Mouse (Mus musculus): Measurements from ENCODE around the gene Ccdc84.
"Not testable (repeated sequence)": the region's sequence is repeated elsewhere in the genome, so short reads cannot be mapped to it uniquely, and the experiment has no call there.

Gene Ccdc84

GRCm38 (mm10) chr9:44418519-44419385 lies at the start of gene Ccdc84:
Gene Ccdc84, minus strand, starts transcription at chr9:44418569.
- DNase-seq: peak; percentile 71

GRCm38 (mm10) chr9:44461950-44462349 lies 43.6 kb upstream of the Ccdc84 start:
- DNase-seq: no peak

GRCm38 (mm10) chr9:44457035-44457742 lies 38.8 kb upstream of the Ccdc84 start:
- peak; percentile 44 for DNase-seq

- no peak for DNase-seq
Observed at GRCm38 (mm10) chr9:44454891-44455220, 36.5 kb upstream of the Ccdc84 start, which contains the start of gene Upk2. Gene Upk2, minus strand, starts transcription at chr9:44454976.

GRCm38 (mm10) chr9:44454132-44454890 lies 35.9 kb upstream of the Ccdc84 start:
- DNase-seq: peak; percentile 84

- no peak for DNase-seq
Observed at GRCm38 (mm10) chr9:44450387-44450786, 32.0 kb upstream of the Ccdc84 start.

GRCm38 (mm10) chr9:44444402-44445025 lies 26.1 kb upstream of the Ccdc84 start:
- DNase-seq: not testable (repeated sequence)

GRCm38 (mm10) chr9:44440961-44441360 lies 22.6 kb upstream of the Ccdc84 start, which contains the start of gene Foxr1:
Gene Foxr1, minus strand, starts transcription at chr9:44441136.
- no peak for DNase-seq

- no peak for DNase-seq
Observed at GRCm38 (mm10) chr9:44435747-44436146, 17.4 kb upstream of the Ccdc84 start.

GRCm38 (mm10) chr9:44432577-44433185 lies 14.3 kb upstream of the Ccdc84 start:
- no peak for DNase-seq

GRCm38 (mm10) chr9:44423576-44423975 lies 5.2 kb upstream of the Ccdc84 start:
- DNase-seq: no peak

- no peak for DNase-seq
Observed at GRCm38 (mm10) chr9:44420280-44420898, 2.0 kb upstream of the Ccdc84 start.

GRCm38 (mm10) chr9:44419730-44420129 lies 1.4 kb upstream of the Ccdc84 start:
- peak; percentile 34 for DNase-seq

GRCm38 (mm10) chr9:44417892-44418363 lies 441 bp downstream of the Ccdc84 start:
- DNase-seq: peak; percentile 95

- DNase-seq: peak; percentile 70
Observed at GRCm38 (mm10) chr9:44417156-44417891, 1.0 kb downstream of the Ccdc84 start.

GRCm38 (mm10) chr9:44412781-44413180 lies 5.6 kb downstream of the Ccdc84 start:
- DNase-seq: peak; percentile 27

GRCm38 (mm10) chr9:44412306-44412705 lies 6.1 kb downstream of the Ccdc84 start:
- no peak for DNase-seq

GRCm38 (mm10) chr9:44411601-44412130 lies 6.7 kb downstream of the Ccdc84 start:
- DNase-seq: peak; percentile 21

- DNase-seq: peak; percentile 33
Observed at GRCm38 (mm10) chr9:44410647-44411336, 7.6 kb downstream of the Ccdc84 start.

- DNase-seq: peak; percentile 25
Observed at GRCm38 (mm10) chr9:44408693-44409092, 9.7 kb downstream of the Ccdc84 start.
